In the genomic region with DNA sequence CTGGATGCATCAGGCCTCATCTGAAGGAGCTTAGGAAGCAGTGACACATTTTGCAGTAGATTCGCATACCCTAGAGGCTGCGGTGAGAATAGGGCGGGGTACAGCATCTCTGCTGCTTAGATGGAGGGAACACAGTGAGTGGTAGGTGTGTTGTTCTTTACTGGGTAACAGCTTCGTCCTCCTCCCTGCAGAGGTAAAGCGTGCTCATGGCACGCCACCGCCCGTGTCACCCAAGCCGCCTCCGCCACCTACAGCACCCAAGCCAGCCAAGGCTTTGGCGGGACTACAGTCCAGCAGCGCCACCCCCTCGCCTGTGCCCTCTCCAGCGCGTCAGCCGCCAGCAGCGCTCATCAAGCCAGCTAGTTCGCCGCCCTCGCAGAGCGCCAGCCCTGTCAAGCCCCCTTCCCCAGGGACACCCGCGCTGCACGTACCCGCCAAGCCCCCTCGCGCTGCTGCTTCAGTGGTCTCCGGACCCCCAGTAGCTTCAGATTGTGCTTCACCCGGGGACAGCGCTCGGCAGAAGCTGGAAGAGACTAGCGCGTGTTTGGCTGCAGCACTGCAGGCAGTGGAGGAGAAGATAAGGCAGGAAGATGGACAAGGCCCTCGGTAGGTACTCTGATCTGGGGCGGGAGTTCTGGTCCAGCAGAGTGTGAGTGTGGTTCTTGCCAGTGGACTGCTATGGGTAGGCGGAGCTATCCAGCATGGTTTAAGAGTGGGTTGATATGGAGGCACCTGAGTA, we compare ENCODE assay signal across 8 mouse cellular contexts. TPM values are rescaled to one million over a fixed set of nuclear protein-coding genes. Genes with fewer than 3 reads are reported as not detected.
DNase-seq lines count a peak whose midpoint lies in the region; ATAC-seq lines count a peak whose summit lies in the region.
"Had no signal": no experiment of that assay in that cellular context is flagged by ENCODE, and none has a peak within 500 bp of the region (broad histone marks: within the 10 kb centered on the region; RNA-seq: fewer than 3 reads in every experiment).

No protein-coding gene starts in this region.

- H3K36me3 ChIP-seq in heart, embryonic 16.5 days (ENCODE audit: control insufficient read depth, insufficient read depth) = peaks cover 30% of the 10 kb centered on the region
- peaks cover 44% of the 10 kb centered on the region for H3K36me3 ChIP-seq in liver, embryonic 12.5 days

- H3K27ac ChIP-seq in heart, embryonic 16.5 days (ENCODE audit: low read length) = no peak overlapping the region
- H3K27ac ChIP-seq in liver, embryonic 12.5 days = no peak overlapping the region

- peak overlapping the region; percentile 44 for H3K9ac ChIP-seq in heart, embryonic 16.5 days (ENCODE audit: low read length)
- no peak overlapping the region for H3K9ac ChIP-seq in liver, embryonic 12.5 days

- peak overlapping the region; percentile 40 for H3K4me3 ChIP-seq in heart, embryonic 16.5 days (ENCODE audit: low read length)
- peak overlapping the region; percentile 6; the same call in 1 of the 2 replicates for H3K4me3 ChIP-seq in liver, embryonic 12.5 days

- H3K27me3 ChIP-seq in heart, embryonic 16.5 days (ENCODE audit: control insufficient read depth, insufficient read depth, low read length) = no peaks in the 10 kb centered on the region
- H3K27me3 ChIP-seq in liver, embryonic 12.5 days (replicated peaks) = peaks cover 18% of the 10 kb centered on the region; the same call in 1 of the 2 replicates

- peak overlapping the region; percentile 70 for H3K4me2 ChIP-seq in heart, embryonic 16.5 days (ENCODE audit: low read depth, low read length)
- H3K4me2 ChIP-seq in liver, embryonic 12.5 days = peak overlapping the region; percentile 45

- no peaks in the 10 kb centered on the region for H3K9me3 ChIP-seq in heart, embryonic 16.5 days (replicated peaks; ENCODE audit: control insufficient read depth, low read length)
- H3K9me3 ChIP-seq in liver, embryonic 12.5 days (replicated peaks) = no peaks in the 10 kb centered on the region

- peak; percentile 7; the same call in 1 of the 2 replicates for ATAC-seq in common myeloid progenitor, adult 5-6 weeks (replicated peaks; ENCODE audit: low read depth, poor library complexity, severe bottlenecking)
- ATAC-seq in heart, embryonic 16.5 days (replicated peaks; ENCODE audit: extremely low read depth, insufficient read depth, low FRiP score) = no peak
- peak; percentile 20; the same call in 1 of the 2 replicates for ATAC-seq in liver, embryonic 12.5 days

- DNase-seq in layer of hippocampus, adult 9-11 months = peak; percentile 56
- no peak for DNase-seq in layer of hippocampus, adult 9-10 months (ENCODE audit: low spot score)
- DNase-seq in right cerebral cortex, postnatal 36 days (ENCODE audit: low spot score in 2 of 2) = peak; percentile 67 to 77
- no peak for DNase-seq in urinary bladder, postnatal 36 days (ENCODE audit: low spot score in 2 of 2)

- WGBS in heart, embryonic 16.5 days = 16% methylated on average over 36 of the region's 36 CpGs
- 42% methylated on average over 36 of the region's 36 CpGs for WGBS in liver, embryonic 12.5 days (ENCODE audit: insufficient replicate concordance)

- peaks cover 10% of the 10 kb centered on the region for H3K4me1 ChIP-seq in heart, embryonic 16.5 days (ENCODE audit: control insufficient read depth, insufficient read depth, low read length)
- peaks cover 15% of the 10 kb centered on the region for H3K4me1 ChIP-seq in liver, embryonic 12.5 days

RNA-seq across cellular contexts. Expression of gene Caskin1, which starts 18.1 kb away (rescaled TPM):
- not detected in 2 replicates for total RNA-seq in common myeloid progenitor, adult 5-6 weeks (2017)
- polyA plus RNA-seq in heart, embryonic 16.5 days (2015; fragmentation: Nextera tagmentation; extraction: Ambion mirVana) = 0.24 and 0.52 TPM in 2 replicates
- polyA plus RNA-seq in liver, embryonic 12.5 days (2016; fragmentation: Nextera tagmentation; extraction: Ambion mirVana) = 0.14 and 0.32 TPM in 2 replicates

RNA-seq across cellular contexts. Expression of gene Traf7, which starts 21.2 kb away (rescaled TPM):
- total RNA-seq in common myeloid progenitor, adult 5-6 weeks (2017) = 59.3 and 60.5 TPM in 2 replicates
- polyA plus RNA-seq in heart, embryonic 16.5 days (2015; fragmentation: Nextera tagmentation; extraction: Ambion mirVana) = 77.6 and 80.7 TPM in 2 replicates
- 52.2 and 55.4 TPM in 2 replicates for polyA plus RNA-seq in liver, embryonic 12.5 days (2016; fragmentation: Nextera tagmentation; extraction: Ambion mirVana)

RNA-seq across cellular contexts. Expression of gene Rab26, which starts 27.5 kb away (rescaled TPM):
- 0.05 TPM in 1 of 2 replicates, not detected in the other for total RNA-seq in common myeloid progenitor, adult 5-6 weeks (2017)
- 0.87 and 0.92 TPM in 2 replicates for polyA plus RNA-seq in heart, embryonic 16.5 days (2015; fragmentation: Nextera tagmentation; extraction: Ambion mirVana)
- 1.3 and 1.9 TPM in 2 replicates for polyA plus RNA-seq in liver, embryonic 12.5 days (2016; fragmentation: Nextera tagmentation; extraction: Ambion mirVana)

RNA-seq across cellular contexts. Expression of gene Mlst8, which starts 27.6 kb away (rescaled TPM):
- 9.6 and 25.7 TPM in 2 replicates for total RNA-seq in common myeloid progenitor, adult 5-6 weeks (2017)
- 18.7 and 19.5 TPM in 2 replicates for polyA plus RNA-seq in heart, embryonic 16.5 days (2015; fragmentation: Nextera tagmentation; extraction: Ambion mirVana)
- polyA plus RNA-seq in liver, embryonic 12.5 days (2016; fragmentation: Nextera tagmentation; extraction: Ambion mirVana) = 17.2 and 19.4 TPM in 2 replicates

RNA-seq across cellular contexts. Expression of gene Bricd5, which starts 32.8 kb away (rescaled TPM):
- 1.3 TPM in 1 of 2 replicates, not detected in the other for total RNA-seq in common myeloid progenitor, adult 5-6 weeks (2017)
- 0.21 and 0.25 TPM in 2 replicates for polyA plus RNA-seq in heart, embryonic 16.5 days (2015; fragmentation: Nextera tagmentation; extraction: Ambion mirVana)
- 0.18 TPM in 1 of 2 replicates, not detected in the other for polyA plus RNA-seq in liver, embryonic 12.5 days (2016; fragmentation: Nextera tagmentation; extraction: Ambion mirVana)
- total RNA-seq: liver, adult 2 months had no signal

Comparison
In these comparisons a context has a peak if more than half of its experiments do, and no peak if none do; other contexts are left out.
1. DNase-seq: peak in layer of hippocampus, adult 9-11 months (single experiment) and right cerebral cortex, postnatal 36 days (2 of 2); none in layer of hippocampus, adult 9-10 months (single experiment) and urinary bladder, postnatal 36 days (0 of 2).